Mouse (Mus musculus): ENCODE measurements around the gene Mad2l2.
A peak's percentile ranks its signal among the peaks of the same experiment; 100 is the strongest.

Gene Mad2l2

DNA sequence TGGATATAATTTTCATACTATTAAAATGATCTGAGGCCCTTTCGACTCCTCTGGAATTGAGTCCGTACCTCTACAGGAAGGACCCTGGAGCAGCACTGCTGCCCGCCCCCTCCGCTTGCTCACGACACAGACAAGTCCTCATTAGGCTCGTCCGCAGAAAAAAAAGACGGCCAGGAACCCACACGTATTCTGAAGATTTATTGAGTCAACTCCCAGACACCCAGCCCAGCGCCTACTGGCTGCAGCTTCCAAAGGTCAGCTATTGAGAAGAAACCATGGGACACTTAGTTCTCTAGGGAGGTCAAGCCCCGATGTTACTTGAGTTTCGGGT lies 9.5 kb downstream of the Mad2l2 start:
- ATAC-seq (ENCODE audit: insufficient number of reproducible peaks, low FRiP score, low TSS enrichment): no peak

- peak; percentile 90 for ATAC-seq (ENCODE audit: insufficient number of reproducible peaks, low FRiP score, low TSS enrichment)
Observed at GRCm38 (mm10) chr4:148140098-148141011, 10.2 kb downstream of the Mad2l2 start.

DNA sequence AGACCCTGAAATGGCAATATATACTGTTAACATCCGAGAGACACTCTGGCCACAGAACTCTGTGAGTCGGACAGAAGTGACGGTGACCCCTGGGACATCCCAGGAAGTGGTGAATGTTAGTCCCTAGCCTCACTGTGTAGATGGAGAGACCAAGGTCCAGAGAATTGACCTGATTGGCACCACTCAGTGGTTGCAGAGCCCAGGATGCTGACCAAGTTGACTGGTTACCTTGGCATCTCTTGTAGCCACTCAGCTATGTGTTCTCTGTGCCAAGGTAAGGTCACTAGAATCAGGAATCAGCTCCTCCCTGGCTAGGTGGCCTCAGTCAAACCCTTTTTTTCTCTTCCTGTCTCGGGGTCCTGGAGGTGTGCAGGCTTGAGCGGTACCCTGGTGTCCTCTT lies 13.5 kb downstream of the Mad2l2 start:
- no peak for ATAC-seq (ENCODE audit: insufficient number of reproducible peaks, low FRiP score, low TSS enrichment)

DNA sequence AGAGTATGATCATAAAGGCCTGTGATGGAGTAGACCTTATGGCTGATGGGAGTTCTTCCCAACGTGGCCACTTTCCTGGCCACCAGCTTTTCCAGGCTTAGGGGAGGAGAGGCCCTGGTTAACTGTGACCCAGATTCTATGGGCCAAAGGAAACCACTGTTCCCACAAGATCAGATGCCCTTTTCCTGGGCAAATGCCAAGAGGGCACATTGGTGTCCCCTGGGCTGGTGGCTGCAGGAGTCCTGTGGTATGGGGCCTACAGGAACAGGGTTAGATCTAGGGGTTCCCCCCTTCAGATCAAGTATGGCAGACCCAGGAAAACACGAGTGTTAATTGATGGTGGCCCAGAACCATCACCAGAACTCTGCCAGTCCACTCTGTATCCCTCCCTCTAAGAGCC lies 17.5 kb downstream of the Mad2l2 start:
- no peak for ATAC-seq (ENCODE audit: insufficient number of reproducible peaks, low FRiP score, low TSS enrichment)

- no peak for ATAC-seq (ENCODE audit: insufficient number of reproducible peaks, low FRiP score, low TSS enrichment)
Observed at GRCm38 (mm10) chr4:148149540-148149939, 19.4 kb downstream of the Mad2l2 start.

DNA sequence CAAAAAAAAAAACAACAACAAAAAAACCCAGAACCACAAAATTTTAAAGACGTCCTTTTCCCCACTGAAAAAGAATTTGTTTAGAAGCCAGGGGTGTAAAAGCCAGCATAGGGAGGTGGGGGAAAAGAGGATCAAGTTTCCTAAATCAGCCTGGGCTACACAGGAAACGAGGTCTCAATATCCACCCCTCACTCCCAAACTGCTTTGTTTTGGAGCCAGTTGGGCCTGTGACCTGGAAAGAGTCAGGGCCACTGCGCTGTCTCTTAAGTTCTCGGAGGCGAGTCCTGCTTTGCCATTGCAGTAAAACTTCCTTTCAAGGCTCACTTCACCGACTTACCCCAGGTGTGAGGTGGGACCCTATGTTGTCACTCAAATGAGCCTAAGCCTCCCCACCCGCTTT lies 20.1 kb downstream of the Mad2l2 start:
- ATAC-seq (ENCODE audit: insufficient number of reproducible peaks, low FRiP score, low TSS enrichment): no peak

GRCm38 (mm10) chr4:148150953-148151266 lies 20.7 kb downstream of the Mad2l2 start:
- ATAC-seq (ENCODE audit: insufficient number of reproducible peaks, low FRiP score, low TSS enrichment): no peak

- peak; percentile 84 for ATAC-seq (ENCODE audit: insufficient number of reproducible peaks, low FRiP score, low TSS enrichment)
Observed at GRCm38 (mm10) chr4:148151267-148152168, 21.3 kb downstream of the Mad2l2 start, which contains the start of gene Fbxo6. Fbxo6 (minus strand) TSS chr4:148152140.

- ATAC-seq (ENCODE audit: insufficient number of reproducible peaks, low FRiP score, low TSS enrichment): no peak
Observed at GRCm38 (mm10) chr4:148152547-148152946, 22.4 kb downstream of the Mad2l2 start.

- ATAC-seq (ENCODE audit: insufficient number of reproducible peaks, low FRiP score, low TSS enrichment): no peak
Observed at GRCm38 (mm10) chr4:148154006-148154405, 23.8 kb downstream of the Mad2l2 start.

GRCm38 (mm10) chr4:148154982-148155381 lies 24.8 kb downstream of the Mad2l2 start:
- ATAC-seq (ENCODE audit: insufficient number of reproducible peaks, low FRiP score, low TSS enrichment): no peak

GRCm38 (mm10) chr4:148158436-148159348 lies 28.5 kb downstream of the Mad2l2 start:
- ATAC-seq (ENCODE audit: insufficient number of reproducible peaks, low FRiP score, low TSS enrichment): no peak

DNA sequence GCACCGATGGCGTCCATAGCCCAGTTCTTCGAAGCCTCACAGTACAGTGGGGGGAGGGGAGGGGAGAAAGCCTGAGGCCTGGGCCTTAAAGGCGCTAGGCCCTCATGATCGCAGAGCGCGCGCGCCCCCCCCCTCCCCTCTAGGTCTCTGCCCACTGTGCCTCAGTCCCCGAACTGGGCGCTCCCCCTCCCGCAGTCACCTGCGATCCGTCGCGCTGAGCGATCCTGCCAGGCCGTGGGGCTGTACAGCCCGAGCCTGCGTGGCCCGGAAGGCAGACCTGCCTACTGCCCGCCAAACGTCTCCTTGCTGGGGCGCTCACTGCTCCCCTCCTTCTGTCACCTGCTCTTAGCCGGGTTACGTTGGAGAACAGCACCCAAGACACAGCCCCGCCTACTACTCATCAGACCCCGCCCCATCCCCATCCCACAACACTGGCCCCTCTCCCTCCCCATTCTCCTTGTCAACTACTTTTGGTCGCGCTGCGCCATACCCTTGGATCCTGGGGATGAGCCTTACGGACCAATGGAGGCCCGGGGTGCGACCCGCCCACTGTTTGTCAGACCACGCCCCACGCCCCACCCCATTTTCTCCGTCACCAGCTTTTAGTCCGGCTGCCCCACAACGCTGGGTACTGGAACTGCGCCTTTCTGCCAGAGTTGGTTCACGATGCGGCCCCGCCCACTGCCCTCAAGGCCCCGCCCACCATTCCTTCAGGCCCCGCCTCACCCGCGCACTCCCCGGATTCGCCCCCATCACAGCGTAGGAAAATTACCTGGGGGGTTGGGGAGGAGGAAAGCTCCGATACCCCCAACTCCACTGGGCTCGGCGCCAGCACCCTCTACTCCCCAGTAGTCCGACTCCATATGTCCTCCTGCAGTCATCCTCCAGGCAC lies 29.6 kb downstream of the Mad2l2 start:
- ATAC-seq (ENCODE audit: insufficient number of reproducible peaks, low FRiP score, low TSS enrichment): peak; percentile 82

GRCm38 (mm10) chr4:148160436-148161390 lies 30.5 kb downstream of the Mad2l2 start, which contains the start of the genes Fbxo44 and Fbxo2:
Fbxo44 (minus strand) TSS chr4:148160482.
Fbxo2 (plus strand) TSS chr4:148160621.
- no peak for ATAC-seq (ENCODE audit: insufficient number of reproducible peaks, low FRiP score, low TSS enrichment)

GRCm38 (mm10) chr4:148164002-148164439 lies 33.8 kb downstream of the Mad2l2 start:
- no peak for ATAC-seq (ENCODE audit: insufficient number of reproducible peaks, low FRiP score, low TSS enrichment)

DNA sequence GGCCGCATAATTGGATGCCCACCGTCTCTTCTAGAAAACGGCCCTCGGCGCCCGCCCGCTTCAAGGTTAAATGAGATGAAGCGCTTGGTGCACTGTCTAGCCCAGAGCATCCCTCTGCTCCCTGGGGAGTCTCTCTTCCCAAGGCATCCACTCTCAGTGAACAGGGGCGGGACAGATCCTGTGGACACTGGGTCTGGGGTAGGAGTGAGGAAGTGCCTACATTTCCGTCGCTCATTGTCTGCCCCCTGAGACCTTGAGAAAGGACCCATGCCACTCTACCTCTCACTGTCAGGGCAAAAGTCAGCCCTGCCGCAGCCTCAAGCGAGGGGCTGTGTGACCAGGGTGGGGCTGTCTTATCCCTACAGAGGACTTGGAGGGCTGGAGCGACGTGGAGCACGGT lies 34.3 kb downstream of the Mad2l2 start:
- ATAC-seq (ENCODE audit: insufficient number of reproducible peaks, low FRiP score, low TSS enrichment): no peak

- no peak for ATAC-seq (ENCODE audit: insufficient number of reproducible peaks, low FRiP score, low TSS enrichment)
Observed at GRCm38 (mm10) chr4:148165551-148165950, 35.4 kb downstream of the Mad2l2 start.

GRCm38 (mm10) chr4:148166431-148166830 lies 36.2 kb downstream of the Mad2l2 start:
- ATAC-seq (ENCODE audit: insufficient number of reproducible peaks, low FRiP score, low TSS enrichment): peak; percentile 31

Data from cerebellum, adult (tissue).